Mouse (Mus musculus): ENCODE results near the gene 1700023F06Rik. TPM values are rescaled to one million over a fixed set of nuclear protein-coding genes. Genes with fewer than 3 reads are reported as not detected.
A peak's percentile ranks its signal among the peaks of the same experiment; 100 is the strongest.

Gene 1700023F06Rik
- total and polyA plus RNA-seq, 3 experiments: not detected

DNA sequence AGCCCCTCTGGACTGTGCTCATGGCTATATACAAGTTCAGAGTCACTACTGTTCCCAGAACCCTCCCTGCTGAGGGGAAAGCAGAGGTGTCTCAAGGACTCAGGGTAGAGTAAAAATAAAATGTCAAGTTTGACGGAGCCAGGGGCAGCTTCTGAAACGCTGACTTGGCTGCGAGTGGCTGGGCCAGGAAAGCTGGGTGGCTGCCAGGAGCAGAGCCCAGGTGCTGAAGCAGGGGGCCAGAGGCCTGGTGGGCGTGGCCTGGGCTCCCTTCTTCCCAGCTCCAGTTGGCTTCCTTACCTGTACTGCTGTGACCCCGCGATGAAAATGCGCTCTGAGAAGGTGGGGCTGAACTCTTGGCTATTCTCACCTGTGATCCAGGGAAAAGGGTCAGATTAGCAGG is 32.4 kb upstream of the 1700023F06Rik start:
- H3K4me1 ChIP-seq (ENCODE audit: control insufficient read depth in 1 of 2, insufficient read depth in 2 of 2): peaks cover 24 to 73% of the 10 kb centered on the region in 2 experiments
- H3K4me3 ChIP-seq (replicated peaks in 1 of 3; ENCODE audit: low read depth in 2 of 3, low read length in 2 of 3, poor library complexity in 1 of 3): no peak overlapping the region
- peaks cover 12% of the 10 kb centered on the region for H3K9me3 ChIP-seq (replicated peaks; ENCODE audit: low read length)
- no peak overlapping the region for H3K27ac ChIP-seq (ENCODE audit: insufficient read depth, low read depth)
- in situ Hi-C loops (cut with MboI; ENCODE audit: low pct_ligation_motif_present, low pct_unique_long_range_greater_than_20kb, low sequenced_read_pairs): no loop called here
- TF ChIP-seq HCFC1 (IDR thresholded peaks at IDR 0.05; ENCODE audit: low read depth, low read length) (no peak), E2F4 (IDR thresholded peaks at IDR 0.05; ENCODE audit: insufficient replicate concordance, low read depth, low read length) (no peak), JUN (IDR thresholded peaks at IDR 0.05; ENCODE audit: insufficient read depth, low read depth, low read length) (no peak), ELF1 (IDR thresholded peaks at IDR 0.05; ENCODE audit: low read depth, low read length) (no peak), RCOR1 (conservative IDR thresholded peaks at IDR 0.05; ENCODE audit: low read depth, low read length) (no peak), GABPA (IDR thresholded peaks at IDR 0.05; ENCODE audit: insufficient replicate concordance, low read depth, low read length) (no peak), BHLHE40 (IDR thresholded peaks at IDR 0.05; ENCODE audit: low read depth, low read length) (no peak), MAX (IDR thresholded peaks at IDR 0.05; ENCODE audit: low read length) (no peak), MAFK (IDR thresholded peaks at IDR 0.05; ENCODE audit: insufficient replicate concordance, low read length) (no peak), TBP (conservative IDR thresholded peaks at IDR 0.05; ENCODE audit: low read depth, low read length) (no peak), SIN3A (IDR thresholded peaks at IDR 0.05; ENCODE audit: low read length) (no peak), PAX5 (IDR thresholded peaks at IDR 0.05; ENCODE audit: low read length) (no peak)
- H3K36me3 ChIP-seq (replicated peaks in 1 of 2; ENCODE audit: control insufficient read depth in 1 of 2, insufficient read depth in 1 of 2, low read length in 1 of 2): peaks cover 57 to 86% of the 10 kb centered on the region in 2 experiments
- dilution Hi-C loops (cut with MboI; ENCODE audit: extremely low pct_ligation_motif_present, extremely low pct_unique_long_range_greater_than_20kb, low sequenced_read_pairs): no loop called here
- no peak for DNase-seq (ENCODE audit: extremely low read depth)
- H3K4me2 ChIP-seq (ENCODE audit: insufficient read depth, low read depth, poor library complexity, severe bottlenecking): no peak overlapping the region
- no peaks in the 10 kb centered on the region for H3K27me3 ChIP-seq (replicated peaks)
- no peak overlapping the region for H3K9ac ChIP-seq (ENCODE audit: insufficient read depth, low read depth)
- peaks cover under 1% of the 10 kb centered on the region; the same call in 1 of the 2 replicates for H3K79me2 ChIP-seq (replicated peaks; ENCODE audit: control insufficient read depth, extremely low read depth, insufficient read depth, poor library complexity, severe bottlenecking)

DNA sequence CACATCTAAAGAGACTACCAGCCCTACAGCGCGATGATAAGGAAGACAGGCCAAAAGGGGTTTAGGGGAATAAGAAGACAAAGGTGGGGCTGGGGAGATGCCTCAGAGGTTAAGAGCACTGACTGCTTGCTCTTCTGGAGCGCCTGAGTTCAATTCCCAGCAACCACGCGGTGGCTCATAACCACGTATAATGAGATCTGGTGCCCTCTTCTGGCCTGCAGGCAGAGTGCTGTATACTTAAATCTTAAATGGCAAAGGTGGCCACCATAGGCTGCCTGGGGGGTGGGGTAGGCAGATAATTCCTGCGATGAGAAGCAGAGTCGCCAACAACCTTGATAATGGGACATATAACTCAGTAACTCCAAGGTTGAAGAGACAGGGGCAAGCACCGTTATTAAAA is 29.4 kb upstream of the 1700023F06Rik start:
- Histone ChIP-seq H3K79me2 (replicated peaks; ENCODE audit: control insufficient read depth, extremely low read depth, insufficient read depth, poor library complexity, severe bottlenecking) (no peaks in the 10 kb centered on the region), H3K9me3 (replicated peaks; ENCODE audit: low read length) (peaks cover 12% of the 10 kb centered on the region), H3K36me3 (replicated peaks in 1 of 2; ENCODE audit: control insufficient read depth in 1 of 2, insufficient read depth in 1 of 2, low read length in 1 of 2) (peaks cover 56 to 90% of the 10 kb centered on the region in 2 experiments), H3K4me1 (ENCODE audit: control insufficient read depth in 1 of 2, insufficient read depth in 2 of 2) (peaks cover 25 to 76% of the 10 kb centered on the region in 2 experiments), H3K9ac (ENCODE audit: insufficient read depth, low read depth) (no peak overlapping the region), H3K4me3 (replicated peaks in 1 of 3; ENCODE audit: low read depth in 2 of 3, low read length in 2 of 3, poor library complexity in 1 of 3) (no peak overlapping the region), H3K27me3 (replicated peaks) (no peaks in the 10 kb centered on the region), H3K4me2 (ENCODE audit: insufficient read depth, low read depth, poor library complexity, severe bottlenecking) (no peak overlapping the region), H3K27ac (ENCODE audit: insufficient read depth, low read depth) (peak overlapping the region; percentile 66; the same call in 1 of the 2 replicates)
- dilution Hi-C loops (cut with MboI; ENCODE audit: extremely low pct_ligation_motif_present, extremely low pct_unique_long_range_greater_than_20kb, low sequenced_read_pairs) (no loop called here), in situ Hi-C loops (cut with MboI; ENCODE audit: low pct_ligation_motif_present, low pct_unique_long_range_greater_than_20kb, low sequenced_read_pairs) (loop anchor here (5.0 kb wide), 2 partner anchors 35 to 80 kb away; no protein-coding TSS in a partner anchor)
- TF ChIP-seq ETS1 (conservative IDR thresholded peaks at IDR 0.05; ENCODE audit: low read depth, low read length) (no peak), IRF4 (IDR thresholded peaks at IDR 0.05; ENCODE audit: low read depth, low read length) (no peak), USF2 (conservative IDR thresholded peaks at IDR 0.05; ENCODE audit: low read depth, low read length) (no peak), JUN (IDR thresholded peaks at IDR 0.05; ENCODE audit: insufficient read depth, low read depth, low read length) (no peak), E2F4 (IDR thresholded peaks at IDR 0.05; ENCODE audit: insufficient replicate concordance, low read depth, low read length) (no peak), USF1 (IDR thresholded peaks at IDR 0.05; ENCODE audit: low read depth, low read length) (no peak), MAFK (IDR thresholded peaks at IDR 0.05; ENCODE audit: insufficient replicate concordance, low read length) (no peak), MAX (IDR thresholded peaks at IDR 0.05; ENCODE audit: low read length) (no peak), TBP (conservative IDR thresholded peaks at IDR 0.05; ENCODE audit: low read depth, low read length) (no peak), RAD21 (IDR thresholded peaks at IDR 0.05; ENCODE audit: low read depth, low read length) (peak; percentile 9), NELFE (IDR thresholded peaks at IDR 0.05; ENCODE audit: low read depth, low read length) (no peak), ZMIZ1 (IDR thresholded peaks at IDR 0.05; ENCODE audit: low read depth, low read length) (no peak), JUND (conservative IDR thresholded peaks at IDR 0.05; ENCODE audit: low read depth, low read length) (no peak), MEF2A (IDR thresholded peaks at IDR 0.05; ENCODE audit: borderline replicate concordance, low read depth, low read length) (no peak), EP300 (IDR thresholded peaks at IDR 0.05; ENCODE audit: low read length) (no peak), SMC3 (IDR thresholded peaks at IDR 0.05; ENCODE audit: low read depth, low read length) (peak; percentile 24), ZKSCAN1 (IDR thresholded peaks at IDR 0.05; ENCODE audit: borderline replicate concordance, low read depth, low read length) (no peak), CTCF (conservative IDR thresholded peaks at IDR 0.05 in 1 of 2, IDR thresholded peaks at IDR 0.05 in 1 of 2; ENCODE audit: low read depth in 2 of 2, low read length in 2 of 2) (peak; percentile 23 to 49; a peak in 3 of 4 replicates)
- peak; percentile 41 for DNase-seq (ENCODE audit: extremely low read depth)

All from CH12.LX (cell line).